Mouse (Mus musculus): Measurements from ENCODE around the gene Dcakd.

Gene Dcakd

DNA sequence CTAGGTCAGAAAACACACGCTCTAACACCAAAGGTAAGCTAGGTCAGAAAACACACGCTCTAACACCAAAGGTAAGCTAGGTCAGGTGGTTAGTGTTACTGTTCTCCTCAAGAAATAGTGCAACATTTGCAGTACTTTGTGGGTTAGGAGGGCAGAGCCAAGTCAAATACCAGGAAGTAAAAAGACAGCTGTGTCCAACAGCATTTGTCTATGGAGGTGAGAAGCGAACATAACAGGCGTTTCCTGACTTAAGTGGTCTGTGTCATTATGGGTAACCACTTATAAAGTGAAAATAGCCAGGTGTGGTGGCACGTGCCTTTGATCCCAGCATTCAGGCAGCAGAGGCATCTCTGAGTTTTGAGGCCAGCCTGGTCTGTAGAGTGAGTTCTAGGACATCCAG, 21.5 kb upstream of the Dcakd start:
- no peak for DNase-seq (ENCODE audit: low read depth in 2 of 2, low spot score in 2 of 2)

DNA sequence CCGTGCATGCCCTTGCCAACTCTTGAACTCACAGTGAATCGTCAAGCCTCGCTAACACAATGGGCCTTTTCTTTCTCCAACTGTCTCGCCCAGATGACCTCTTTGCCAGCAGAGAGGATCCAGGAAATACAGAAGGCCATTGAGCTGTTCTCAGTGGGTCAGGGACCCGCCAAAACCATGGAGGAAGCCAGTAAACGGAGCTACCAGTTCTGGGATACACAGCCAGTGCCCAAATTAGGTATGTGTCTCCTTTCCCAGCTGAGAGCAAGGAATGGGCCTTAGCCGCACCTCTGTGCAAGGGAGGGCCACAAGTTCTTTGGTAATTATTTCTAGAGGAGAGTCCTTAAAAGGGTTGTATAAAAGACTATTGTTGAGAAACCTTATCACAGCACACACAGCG, 18.2 kb upstream of the Dcakd start:
- DNase-seq (ENCODE audit: low read depth in 2 of 2, low spot score in 2 of 2) = no peak

DNA sequence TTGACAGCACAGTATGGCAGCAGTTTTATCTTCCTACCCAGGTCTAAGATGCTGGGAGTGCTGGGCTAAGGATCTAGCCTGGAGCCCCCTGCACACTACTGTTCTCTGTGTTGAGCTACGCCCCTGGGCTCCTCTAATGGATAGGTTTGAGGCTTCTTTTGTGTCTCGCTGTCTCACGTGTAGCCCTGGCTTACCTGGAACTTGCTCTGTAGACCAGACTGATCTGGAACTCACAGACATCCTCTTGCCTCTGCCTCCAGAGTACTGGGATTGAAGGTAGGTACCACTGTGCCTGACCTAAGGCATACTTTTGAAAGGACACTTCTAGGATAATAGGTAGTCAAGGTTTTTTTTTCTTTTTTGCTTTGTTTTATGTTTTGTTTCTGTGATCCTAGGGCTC, 15.8 kb upstream of the Dcakd start:
- DNase-seq (ENCODE audit: low read depth in 2 of 2, low spot score in 2 of 2) = no peak

DNA sequence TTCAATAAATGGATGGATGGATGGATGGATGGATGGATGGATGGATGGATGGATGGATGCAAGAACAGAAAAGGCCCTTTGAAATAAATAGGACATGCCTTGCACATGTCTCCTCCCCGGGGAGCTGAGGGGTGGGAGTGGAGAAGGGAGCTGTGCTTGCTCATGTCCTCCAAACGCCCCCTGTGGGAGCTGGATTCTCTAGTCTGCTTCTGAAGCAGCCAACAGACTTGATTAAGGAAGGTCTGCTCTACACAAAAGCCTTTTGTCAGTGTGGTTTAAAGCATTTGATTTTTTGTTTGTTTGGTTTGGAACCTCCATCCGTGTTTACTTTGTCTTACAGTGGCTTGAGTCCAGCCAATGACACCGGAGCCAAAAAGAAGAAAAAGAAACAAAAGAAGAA, 14.7 kb upstream of the Dcakd start:
- no peak for DNase-seq (ENCODE audit: low read depth in 2 of 2, low spot score in 2 of 2)

DNA sequence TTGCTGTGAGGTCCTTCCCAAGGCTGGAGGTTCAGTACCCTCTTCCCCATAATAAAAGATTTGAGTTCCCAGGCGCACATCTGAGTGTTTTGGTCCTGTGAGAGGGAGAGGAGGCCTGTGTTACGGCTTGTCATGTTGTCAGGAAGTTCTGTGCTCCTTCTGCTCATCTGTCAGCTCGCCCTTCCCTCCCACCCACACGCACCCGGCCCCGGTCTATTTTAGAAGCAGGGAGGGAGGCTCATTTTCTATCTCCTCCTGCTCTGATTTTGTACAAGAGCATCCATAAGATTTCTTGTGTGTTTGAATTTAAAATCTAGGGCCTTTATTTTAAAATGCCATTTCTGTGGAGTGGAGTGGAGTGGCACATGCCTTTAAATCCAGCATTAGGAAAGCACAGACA, 9.9 kb upstream of the Dcakd start:
- DNase-seq (ENCODE audit: low read depth in 2 of 2, low spot score in 2 of 2) = no peak

DNA sequence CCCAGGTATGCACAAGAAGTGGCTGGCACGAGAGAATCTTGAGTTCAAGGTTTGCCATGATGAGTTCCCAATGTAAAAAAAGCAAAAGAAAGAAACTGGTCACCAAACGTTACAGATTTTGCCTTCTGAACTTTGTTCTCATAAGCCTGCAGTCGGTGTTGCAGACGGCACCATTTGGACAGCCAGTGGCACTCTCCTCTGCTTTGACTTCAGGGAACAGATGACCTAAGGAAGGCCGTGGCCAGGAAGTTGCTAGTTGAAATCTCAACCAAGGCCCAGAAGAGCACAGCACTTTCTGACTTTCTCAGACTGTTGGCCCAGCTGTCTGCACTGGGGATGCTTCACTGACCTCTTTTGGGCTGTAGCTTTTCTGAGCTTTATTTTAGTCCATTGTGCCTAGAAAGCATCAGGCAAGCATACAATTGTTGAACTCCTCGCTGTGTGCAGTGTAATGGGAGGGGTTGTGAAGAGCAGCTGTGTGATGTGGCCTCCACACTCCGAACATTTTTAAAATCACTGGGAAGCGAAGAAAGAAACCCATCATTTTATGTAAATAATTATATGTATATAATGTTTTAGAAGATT, 8.8 kb upstream of the Dcakd start:
- DNase-seq (ENCODE audit: low read depth in 2 of 2, low spot score in 2 of 2) = no peak

DNA sequence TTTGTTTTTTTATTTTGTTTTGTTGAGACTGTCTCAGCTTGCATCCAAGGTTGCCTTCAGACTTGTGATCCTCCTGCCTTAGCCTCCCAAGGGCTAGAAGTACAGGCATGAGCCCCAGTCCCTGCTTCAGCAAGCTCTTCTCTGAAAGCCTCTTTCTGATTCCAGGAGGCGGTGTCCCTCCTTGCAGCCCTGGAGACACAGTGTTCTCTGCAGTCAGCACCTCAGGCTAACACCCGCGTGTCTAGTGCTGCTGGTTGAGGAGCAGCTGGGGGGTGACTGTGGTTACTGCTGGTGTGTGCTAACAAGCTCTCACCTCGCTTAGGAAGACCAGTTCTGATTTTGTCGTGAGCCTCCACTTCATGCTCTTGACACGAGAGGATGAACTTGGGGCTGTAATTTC, 6.9 kb upstream of the Dcakd start:
- DNase-seq (ENCODE audit: low read depth in 2 of 2, low spot score in 2 of 2) = no peak

DNA sequence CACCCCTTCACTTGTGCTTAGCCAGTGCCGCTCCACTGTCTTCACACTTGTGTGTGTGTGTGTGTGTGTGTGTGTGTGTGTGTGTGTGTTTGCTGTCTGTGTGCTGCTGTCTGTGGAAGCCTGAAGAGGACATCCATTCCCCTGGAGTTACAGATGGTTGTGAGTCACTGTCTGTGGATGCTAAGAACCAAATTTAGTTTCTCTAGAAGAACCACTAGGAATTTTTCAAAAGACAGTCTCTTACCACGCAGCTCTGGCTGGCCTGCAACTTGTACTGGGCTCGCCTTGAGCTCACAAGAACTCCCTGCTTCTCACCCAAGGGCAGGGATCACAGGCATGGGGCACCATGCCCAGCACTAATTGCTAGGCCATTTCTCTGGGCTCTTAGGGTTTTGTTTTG, 4.9 kb upstream of the Dcakd start:
- DNase-seq (ENCODE audit: low read depth in 2 of 2, low spot score in 2 of 2) = no peak

DNA sequence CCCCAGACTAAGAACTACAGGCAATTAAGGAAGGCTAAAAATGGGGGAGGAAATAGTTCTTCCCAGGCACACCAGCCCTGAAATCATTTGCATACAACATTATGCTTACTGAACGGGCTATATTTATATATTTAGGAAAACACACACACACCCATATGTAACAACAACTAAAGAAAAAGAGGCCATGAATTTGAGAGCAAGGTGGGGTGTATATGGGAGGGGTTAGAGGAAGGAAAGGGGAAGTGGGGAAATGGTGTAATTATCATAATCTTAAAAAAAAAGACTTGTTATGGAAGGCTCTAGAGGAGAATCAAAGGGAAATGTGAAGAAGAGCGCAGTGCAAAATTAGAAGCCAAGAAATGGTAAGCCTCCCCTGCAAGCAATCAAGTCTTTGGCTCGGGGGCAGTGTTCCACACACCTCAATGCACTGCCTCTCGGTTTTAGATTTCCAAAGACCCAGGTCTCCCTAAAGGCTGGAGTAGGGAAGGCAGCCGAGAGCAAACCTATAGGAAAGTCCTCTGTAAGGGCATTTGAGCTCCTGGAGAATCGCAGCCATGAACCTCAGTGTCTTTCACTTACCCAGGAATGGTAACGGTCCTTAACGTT, 460 bp downstream of the Dcakd start:
- no peak for DNase-seq (ENCODE audit: low read depth in 2 of 2, low spot score in 2 of 2)

DNA sequence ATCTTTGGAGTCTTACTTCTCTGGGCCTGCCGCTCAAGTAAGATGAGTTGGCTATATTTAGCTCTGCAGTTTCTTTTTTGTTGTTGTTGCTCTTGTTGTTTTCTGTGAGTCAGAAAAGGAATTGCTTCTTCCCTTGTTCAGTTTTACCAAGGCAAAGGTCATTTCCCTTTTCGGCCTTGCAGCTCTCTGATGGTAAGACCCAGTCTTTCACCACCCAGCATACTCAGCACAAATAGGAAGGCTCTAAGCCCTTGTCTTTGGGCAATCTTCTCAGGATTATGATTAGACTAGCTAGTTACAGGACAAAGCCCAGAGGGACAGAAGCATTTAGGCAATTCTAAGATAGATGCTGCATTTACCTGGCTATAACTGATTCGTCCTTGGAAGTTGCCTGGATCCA, 1.2 kb downstream of the Dcakd start:
- DNase-seq (ENCODE audit: low read depth in 2 of 2, low spot score in 2 of 2) = no peak

DNA sequence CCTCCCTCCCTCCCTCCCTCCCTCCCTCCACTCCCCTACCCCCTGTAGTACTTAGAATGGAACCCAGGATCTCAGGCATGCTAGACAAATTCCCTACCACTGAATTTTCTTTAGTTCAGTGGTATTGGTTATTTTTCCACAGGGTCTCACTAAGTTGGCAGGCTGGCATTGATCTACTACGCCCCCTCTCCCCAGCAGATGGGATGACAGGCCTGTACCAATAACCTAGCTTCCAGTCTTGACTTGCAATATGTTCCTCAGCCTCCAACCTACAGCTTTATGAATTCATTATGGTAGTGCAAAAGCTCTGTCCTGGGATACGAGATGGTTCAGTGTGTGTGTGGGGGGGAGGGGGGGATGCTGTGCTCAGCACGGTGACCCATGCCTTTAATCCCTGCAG, 4.2 kb downstream of the Dcakd start:
- DNase-seq (ENCODE audit: low read depth in 2 of 2, low spot score in 2 of 2) = no peak

DNA sequence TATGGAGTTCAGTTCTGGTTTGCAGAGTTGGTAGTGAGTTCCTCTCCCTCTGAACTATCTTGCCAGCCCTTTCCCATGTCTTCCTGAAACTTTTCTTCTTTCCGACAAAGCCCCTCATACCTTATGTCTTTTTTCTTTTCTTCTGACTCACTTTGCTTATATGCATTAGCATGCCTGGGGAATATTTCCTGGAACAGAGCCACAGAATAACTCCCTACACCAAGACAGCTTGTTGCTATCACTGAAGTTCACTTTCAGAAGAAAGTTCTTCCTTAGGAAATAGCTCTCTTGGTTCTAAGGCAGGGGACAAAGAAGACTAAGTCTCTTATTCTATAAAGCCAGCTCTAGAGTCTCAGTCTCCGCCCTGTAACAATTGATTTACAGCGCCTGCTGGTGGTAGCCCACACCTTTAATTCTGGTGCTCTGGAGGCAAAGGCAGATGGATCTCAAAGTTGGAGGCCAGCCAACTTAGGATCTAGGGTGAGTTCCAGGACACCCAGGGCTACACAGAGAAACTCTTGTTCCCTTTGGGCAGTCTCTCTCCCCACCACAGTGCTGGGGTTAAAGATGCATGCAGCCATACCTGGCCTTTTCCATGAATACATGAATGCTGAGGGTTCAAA, 7.3 kb downstream of the Dcakd start:
- no peak for DNase-seq (ENCODE audit: low read depth in 2 of 2, low spot score in 2 of 2)

DNA sequence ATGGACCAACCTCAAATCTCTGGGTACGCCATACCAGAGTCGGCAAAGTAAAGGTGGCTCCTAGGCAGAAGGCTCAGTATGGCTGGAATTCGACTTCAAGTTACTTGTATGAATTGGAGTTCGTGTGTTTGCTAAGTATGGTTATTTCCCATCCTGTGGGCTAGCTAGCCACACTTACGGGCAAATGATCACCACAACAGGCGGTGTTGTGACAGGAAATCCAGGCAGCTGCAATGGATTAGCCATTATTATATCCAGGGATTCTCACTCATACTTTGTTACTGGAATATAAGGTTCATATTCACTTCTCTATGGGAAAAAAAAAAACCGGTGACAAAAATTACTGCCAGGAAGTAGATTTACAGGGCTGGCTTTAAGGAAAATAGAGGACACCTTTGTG, 8.8 kb downstream of the Dcakd start:
- DNase-seq (ENCODE audit: low read depth in 2 of 2, low spot score in 2 of 2) = no peak

DNA sequence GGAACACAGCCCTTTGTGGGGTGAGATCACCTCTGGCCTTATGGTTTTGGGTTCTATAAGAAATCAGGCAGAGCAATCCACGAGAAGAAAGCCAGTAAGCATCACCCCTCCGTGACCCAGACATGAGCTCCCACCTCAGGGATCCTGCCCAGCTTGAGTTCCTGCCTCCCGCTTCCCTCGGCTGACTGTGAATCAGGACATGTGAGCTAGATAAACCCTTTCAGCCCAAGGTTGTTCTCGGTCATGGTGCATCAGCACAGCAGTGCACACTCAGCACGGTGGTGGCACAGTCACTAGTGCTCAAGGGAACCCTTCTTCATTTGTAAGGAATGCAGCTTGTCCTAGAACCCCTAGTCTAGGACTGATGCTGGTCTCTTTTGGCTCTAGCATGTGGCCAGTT, 9.3 kb downstream of the Dcakd start:
- no peak for DNase-seq (ENCODE audit: low read depth in 2 of 2, low spot score in 2 of 2)

DNA sequence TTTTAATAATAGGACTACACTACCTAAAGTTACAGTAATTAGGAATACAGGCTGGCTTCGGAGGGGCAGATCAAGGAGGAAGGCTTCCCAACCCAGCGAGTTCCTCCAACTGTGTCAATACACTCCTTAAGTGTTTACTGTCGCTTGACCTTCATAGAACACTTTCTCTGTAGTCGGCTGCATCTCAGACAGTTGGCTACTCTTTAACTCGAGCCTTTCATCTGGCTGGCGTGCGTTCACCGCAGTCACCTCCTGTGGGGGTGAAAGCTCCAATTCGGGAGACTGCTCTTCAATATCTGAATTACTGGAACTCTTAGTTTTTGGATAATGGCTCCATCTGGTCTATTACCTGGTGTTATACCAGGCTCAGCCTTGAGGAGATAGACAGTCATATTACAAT, 10.5 kb downstream of the Dcakd start:
- DNase-seq (ENCODE audit: low read depth in 2 of 2, low spot score in 2 of 2) = no peak

DNA sequence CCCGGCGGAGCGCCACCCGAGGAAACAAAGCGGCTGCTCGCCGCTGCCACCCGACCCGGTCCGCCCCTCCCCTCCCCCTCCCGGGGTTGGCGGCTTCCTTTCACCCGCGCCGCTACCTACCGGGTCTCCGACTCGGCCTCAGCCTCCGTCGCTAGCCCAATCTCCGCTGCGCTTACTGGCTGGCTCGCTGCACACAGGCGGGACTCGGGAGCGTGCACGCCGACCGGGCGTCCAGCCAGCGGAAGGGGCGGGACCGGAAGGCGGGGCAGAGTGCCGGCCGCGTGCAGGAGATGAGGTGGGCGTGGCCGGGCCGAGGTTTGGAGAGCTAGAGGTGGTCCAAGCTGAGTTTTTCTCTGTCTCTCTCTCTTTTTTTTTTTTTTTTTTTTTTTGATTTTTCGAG, 11.2 kb downstream of the Dcakd start:
- DNase-seq (ENCODE audit: low read depth in 2 of 2, low spot score in 2 of 2) = peak; percentile 86 to 88

DNA sequence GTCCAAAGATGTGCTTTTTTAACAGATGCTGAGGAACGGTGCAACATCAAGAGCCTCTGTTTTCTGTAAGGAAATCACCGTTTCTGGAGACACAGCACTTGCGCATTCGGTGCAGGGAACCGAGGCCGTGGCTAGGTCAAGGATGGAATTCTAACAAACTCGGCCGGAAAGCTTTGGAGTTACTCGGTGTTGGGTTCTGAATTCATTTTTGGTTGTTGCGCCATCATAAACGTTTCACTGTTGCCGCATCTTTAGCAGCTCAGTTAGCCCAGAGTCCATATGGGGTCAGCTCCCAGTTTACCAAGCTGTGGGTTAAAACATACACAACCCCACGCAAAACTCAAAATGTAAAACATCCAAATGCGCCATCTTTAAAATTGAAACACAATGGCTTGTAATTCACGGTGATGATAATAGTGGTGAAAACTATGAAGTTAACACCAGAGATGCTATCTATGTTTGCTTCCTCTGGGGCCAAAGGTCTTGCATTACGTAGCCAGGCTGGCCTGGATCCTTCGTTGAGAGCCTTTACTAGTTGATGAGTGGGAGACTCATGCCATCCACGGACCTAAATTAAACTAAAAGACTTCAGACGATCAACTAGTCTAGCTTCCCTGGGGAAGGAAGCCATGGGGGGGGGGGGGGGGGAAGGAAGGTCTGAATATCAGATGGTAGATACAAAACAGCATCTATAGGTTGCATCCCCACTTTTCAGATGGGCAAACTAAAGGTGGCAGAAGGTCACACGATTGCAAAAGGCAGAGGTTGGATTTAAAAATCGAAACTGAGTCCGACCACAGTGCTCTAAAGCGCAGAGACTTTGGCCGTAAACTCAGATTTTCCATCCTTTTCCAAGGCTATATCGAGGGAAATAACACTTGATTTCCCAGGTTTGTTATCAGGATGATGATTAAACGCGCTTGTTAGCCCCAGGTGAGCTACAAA, 12.0 kb downstream of the Dcakd start:
- no peak for DNase-seq (ENCODE audit: low read depth in 2 of 2, low spot score in 2 of 2)

DNA sequence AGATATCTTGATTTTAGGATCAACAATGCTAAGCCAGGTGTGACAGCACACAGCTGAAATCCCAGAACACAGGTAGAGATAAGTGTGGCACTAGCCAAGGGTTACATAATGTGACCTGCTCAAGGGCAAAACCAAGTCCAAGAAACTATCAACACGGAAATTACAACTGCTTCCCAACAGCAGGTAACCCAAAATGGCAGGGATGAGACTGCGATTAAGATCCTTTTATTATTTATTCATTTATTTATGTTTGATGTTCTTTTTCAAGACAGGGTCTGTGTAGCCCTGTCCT, 17.0 kb downstream of the Dcakd start:
- DNase-seq (ENCODE audit: low read depth in 2 of 2, low spot score in 2 of 2) = no peak

DNA sequence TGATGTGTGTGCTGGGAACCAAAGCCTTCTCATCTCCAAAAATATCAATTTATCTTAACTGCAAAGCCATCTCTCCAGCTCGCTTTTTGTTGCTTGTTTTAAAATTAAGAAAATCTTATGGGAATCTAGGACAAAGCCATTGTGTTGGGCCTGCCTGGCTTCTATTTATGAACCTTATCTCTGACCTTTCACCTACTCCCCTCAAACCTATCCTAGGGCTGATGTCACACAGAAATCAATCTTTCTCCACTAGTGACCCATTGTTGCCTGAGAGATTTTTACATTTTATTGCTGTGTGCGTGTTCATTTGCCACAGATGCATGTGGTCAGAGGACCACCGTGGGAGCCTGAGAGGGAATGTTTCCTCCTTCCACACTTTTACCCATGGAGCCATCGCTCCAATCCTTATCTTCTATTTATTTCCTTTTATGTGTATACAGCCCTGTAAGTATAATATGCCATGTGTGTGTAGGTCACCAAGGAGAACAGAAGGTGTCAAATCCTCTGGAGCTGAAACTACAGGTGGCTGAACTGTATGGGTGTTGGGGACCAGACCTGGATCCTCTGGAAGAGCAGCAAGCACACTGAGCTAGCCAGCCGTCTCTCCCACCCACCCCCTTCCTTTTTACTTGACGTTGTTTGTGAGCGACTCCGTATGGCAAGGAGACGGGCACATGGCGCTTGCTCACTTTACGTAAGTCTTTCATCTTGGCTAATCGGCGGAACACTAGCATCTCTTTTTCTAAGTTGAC, 17.5 kb downstream of the Dcakd start:
- DNase-seq (ENCODE audit: low read depth in 2 of 2, low spot score in 2 of 2) = no peak

DNA sequence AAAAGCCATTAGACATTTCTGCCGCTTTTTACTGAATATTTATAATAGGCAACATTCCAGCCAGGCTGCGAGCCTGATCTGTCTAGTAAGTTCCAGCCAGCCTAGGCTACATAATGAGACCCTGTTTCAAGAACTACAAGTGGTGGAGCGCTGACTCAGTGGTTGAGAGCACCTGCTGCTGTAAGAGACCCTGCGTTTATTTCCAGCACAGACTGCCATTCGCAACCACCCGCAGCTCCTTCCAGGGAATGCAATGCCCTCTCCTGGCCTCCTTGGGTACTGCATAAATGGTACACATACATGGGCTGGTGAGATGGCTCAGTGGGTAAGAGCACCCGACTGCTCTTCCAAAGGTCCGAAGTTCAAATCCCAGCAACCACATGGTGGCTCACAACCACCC, 18.9 kb downstream of the Dcakd start:
- peak in 1 of 2 experiments; percentile 35 for DNase-seq (ENCODE audit: low read depth in 2 of 2, low spot score in 2 of 2)

DNA sequence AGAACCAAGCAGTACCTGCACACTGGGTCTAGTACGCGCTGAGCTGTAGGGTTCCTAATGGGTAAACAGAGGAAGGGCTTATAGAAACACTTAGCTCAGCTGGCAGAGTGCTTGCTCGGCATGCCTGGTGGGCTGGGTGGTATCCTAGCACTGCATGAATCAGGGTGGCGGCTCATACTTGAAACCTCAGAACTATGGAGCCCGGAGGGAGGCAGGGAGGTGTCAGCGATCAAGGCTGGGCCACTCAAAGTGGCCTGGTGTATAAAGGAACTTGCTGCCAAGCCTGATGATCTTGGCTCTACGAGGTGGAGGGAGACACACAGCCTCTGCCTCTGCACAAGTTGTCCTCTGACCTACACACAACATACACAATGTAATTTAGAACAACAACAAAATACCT, 19.6 kb downstream of the Dcakd start:
- DNase-seq (ENCODE audit: low read depth in 2 of 2, low spot score in 2 of 2) = no peak

DNA sequence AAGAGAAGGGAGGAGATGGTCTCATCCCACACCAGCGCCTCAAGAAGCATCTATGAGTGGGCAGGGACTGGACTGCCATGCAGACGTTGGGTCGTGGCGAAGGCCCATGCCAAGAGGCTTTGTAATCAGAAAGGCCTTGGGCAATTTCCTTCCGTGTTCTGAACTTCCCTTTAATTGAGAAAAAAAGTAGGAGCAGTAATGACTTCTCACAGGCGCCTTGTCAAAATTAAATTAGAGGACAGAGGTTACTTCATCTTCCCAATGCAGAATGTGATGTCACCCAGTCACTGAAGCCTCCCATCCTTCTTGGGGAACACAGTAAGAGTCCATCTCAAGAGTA, 21.2 kb downstream of the Dcakd start:
- DNase-seq (ENCODE audit: low read depth in 2 of 2, low spot score in 2 of 2) = no peak
